Mouse (Mus musculus) neural tube, embryonic 14.5 days (tissue): Measurements from ENCODE around the gene Aox3. TPM values are rescaled to one million over a fixed set of nuclear protein-coding genes. Genes with fewer than 3 reads are reported as not detected.

Experiments
- ATAC-seq: fragments of 200-750 bp; cut with Nextera tagmentation; 2 replicates; pipeline ENCODE4 v1.8.0; 2017; ENCODE audit warnings: low read depth, mild to moderate bottlenecking, moderate TSS enrichment, moderate library complexity
- H3K27ac ChIP-seq: fragments of 300-500 bp; sonication (generic); 2 replicates; pipeline ENCODE4 v1.5.1; 2014; ENCODE audit warnings: low read depth, mild to moderate bottlenecking, control low read depth, low read length, moderate library complexity, mixed read lengths
- H3K27me3 ChIP-seq: fragments of 300-500 bp; sonication (generic); 2 replicates; pipeline ENCODE4 v1.6.1; 2014; ENCODE audit warnings: low read length; ENCODE audit not compliant: control insufficient read depth, insufficient read depth
- H3K36me3 ChIP-seq: fragments of 300-500 bp; sonication (generic); 2 replicates; pipeline ENCODE4 v1.6.1; 2014; ENCODE audit warnings: low read length, mixed read lengths; ENCODE audit not compliant: control insufficient read depth, insufficient read depth
- H3K4me1 ChIP-seq: fragments of 300-500 bp; sonication (generic); 2 replicates; pipeline ENCODE4 v1.6.1; 2014; ENCODE audit warnings: low read length; ENCODE audit not compliant: control insufficient read depth, insufficient read depth
- H3K4me2 ChIP-seq: fragments of 300-500 bp; sonication (generic); 2 replicates; pipeline ENCODE4 v1.6.1; 2014; ENCODE audit warnings: mild to moderate bottlenecking, low read depth, low read length, control low read depth
- H3K4me3 ChIP-seq: fragments of 300-500 bp; sonication (generic); 2 replicates; pipeline ENCODE4 v1.5.1; 2014; ENCODE audit warnings: low read depth, low read length, control low read depth, mixed read lengths
- H3K9ac ChIP-seq: fragments of 300-500 bp; sonication (generic); replicated peaks from 2 replicates; pipeline ENCODE4 v1.6.1; 2014; ENCODE audit warnings: low read depth, mild to moderate bottlenecking, control low read depth, low read length, mixed read lengths
- H3K9me3 ChIP-seq: fragments of 300-500 bp; sonication (generic); 2 replicates; pipeline ENCODE4 v1.6.1; 2016; ENCODE audit warnings: low read length; ENCODE audit not compliant: control insufficient read depth
- WGBS: fragments of 180-500 bp; shearing (Covaris S2); extraction: QIAGEN DNeasy Blood & Tissue Kit; methylation state at CpG from one replicate; pipeline ENCODE4 v1.1.7; 2014; 5-methylcytosine and 5-hydroxymethylcytosine counted together
- polyA plus RNA-seq: library from polyadenylated mRNA; unstranded; fragments of >200 nt; fragmentation: Nextera tagmentation; extraction: Ambion mirVana; gene quantifications from 2 replicates; pipeline ENCODE4 v1.2.1, GENCODE M21; 2014

Aox3 gene
- polyA plus RNA-seq, 1 experiment from 2014 or later = 0.13 TPM

DNA sequence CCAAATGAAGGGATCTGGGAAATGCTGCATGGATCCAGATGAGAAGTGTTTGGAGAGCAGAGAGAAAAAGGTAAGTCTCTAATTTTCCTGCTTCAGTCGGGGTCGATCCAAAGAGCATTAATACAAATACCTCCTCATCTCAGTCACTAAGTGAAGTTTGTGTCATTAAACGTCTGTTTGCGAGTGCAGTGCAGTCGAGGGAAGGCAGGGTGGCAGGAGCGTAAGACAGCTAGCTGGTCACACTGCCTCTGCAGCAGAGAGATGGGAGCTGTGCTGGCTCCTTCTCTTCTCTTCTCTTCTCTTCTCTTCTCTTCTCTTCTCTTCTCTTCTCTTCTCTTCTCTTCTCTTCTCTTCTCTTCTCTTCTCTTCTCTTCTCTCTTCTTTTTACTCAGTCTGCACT lies 115.2 kb downstream of the Aox3 start:
- no peaks in the 10 kb centered on the region for H3K9me3 ChIP-seq
- no peak overlapping the region for H3K27ac ChIP-seq
- WGBS = 82% methylated on average over 6 of the region's 6 CpGs
- H3K4me1 ChIP-seq = no peaks in the 10 kb centered on the region
- no peak for ATAC-seq
- no peaks in the 10 kb centered on the region for H3K36me3 ChIP-seq
- no peak overlapping the region for H3K4me3 ChIP-seq
- no peaks in the 10 kb centered on the region for H3K27me3 ChIP-seq
- H3K4me2 ChIP-seq = no peak overlapping the region
- H3K9ac ChIP-seq = no peak overlapping the region

DNA sequence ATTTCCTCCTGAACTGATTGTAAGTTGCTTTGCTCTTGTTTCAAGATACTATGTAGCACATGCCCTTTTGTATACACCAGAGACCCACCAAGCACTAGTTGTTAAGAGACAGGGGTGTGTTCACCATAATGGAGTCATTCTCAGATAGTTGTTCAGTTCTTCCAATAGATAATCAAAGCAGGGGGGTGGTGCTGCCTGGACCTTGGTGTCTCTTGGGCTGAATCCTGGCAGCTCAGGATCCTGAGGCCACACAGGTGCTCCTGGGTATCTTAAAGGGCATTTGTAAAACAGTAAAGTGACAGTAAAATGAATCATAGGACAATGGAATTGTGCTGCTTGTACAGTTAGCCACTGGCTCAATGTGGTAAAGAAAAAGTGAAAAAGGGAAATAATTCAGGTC lies 116.0 kb downstream of the Aox3 start:
- H3K4me2 ChIP-seq = no peak overlapping the region
- H3K9me3 ChIP-seq = no peaks in the 10 kb centered on the region
- H3K4me3 ChIP-seq = no peak overlapping the region
- H3K4me1 ChIP-seq = no peaks in the 10 kb centered on the region
- H3K27ac ChIP-seq = no peak overlapping the region
- H3K27me3 ChIP-seq = no peaks in the 10 kb centered on the region
- no peak overlapping the region for H3K9ac ChIP-seq
- H3K36me3 ChIP-seq = no peaks in the 10 kb centered on the region
- ATAC-seq = no peak

DNA sequence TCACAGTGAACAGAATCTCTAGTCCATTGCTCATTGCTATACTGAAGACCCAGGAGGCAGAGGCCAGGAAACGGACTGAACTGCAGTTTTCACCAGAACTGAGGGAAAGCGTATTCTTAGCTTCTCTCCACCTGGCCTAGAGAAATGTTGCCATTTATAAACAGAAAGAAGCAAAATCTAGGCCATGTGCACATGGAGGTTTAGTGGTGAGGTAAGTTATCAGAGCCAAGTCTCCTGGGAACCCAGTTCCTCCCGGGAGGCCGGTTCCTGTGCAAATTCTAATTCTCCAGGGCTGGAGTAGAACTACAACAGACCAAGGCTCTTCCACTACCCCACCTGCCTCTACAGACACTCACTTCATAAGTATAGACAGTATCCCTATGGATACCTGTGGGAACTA lies 116.8 kb downstream of the Aox3 start:
- H3K4me2 ChIP-seq = no peak overlapping the region
- no peak overlapping the region for H3K27ac ChIP-seq
- no peak overlapping the region for H3K4me3 ChIP-seq
- WGBS = 96% methylated on average over 4 of the region's 4 CpGs
- H3K9me3 ChIP-seq = no peaks in the 10 kb centered on the region
- H3K27me3 ChIP-seq = no peaks in the 10 kb centered on the region
- no peak for ATAC-seq
- H3K4me1 ChIP-seq = no peaks in the 10 kb centered on the region
- no peak overlapping the region for H3K9ac ChIP-seq
- no peaks in the 10 kb centered on the region for H3K36me3 ChIP-seq

DNA sequence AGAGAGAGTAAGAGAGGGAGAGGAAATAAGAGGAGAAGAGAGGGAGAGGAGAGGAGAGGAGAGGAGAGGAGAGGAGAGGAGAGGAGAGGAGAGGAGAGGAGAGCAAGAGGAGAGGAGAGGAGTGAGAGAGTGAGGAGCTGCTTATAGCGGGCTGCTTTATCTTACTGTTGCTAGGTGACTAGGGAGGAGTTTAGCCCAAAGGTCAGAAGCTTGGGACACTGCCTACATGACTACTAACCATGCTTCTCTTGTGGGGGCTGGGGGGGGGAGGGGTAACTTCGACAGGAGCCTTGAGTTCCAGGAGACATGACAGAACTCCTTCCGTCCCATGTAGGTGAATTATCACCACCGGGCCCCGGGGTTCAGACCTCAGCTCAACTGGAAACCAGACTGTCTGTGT lies 117.6 kb downstream of the Aox3 start:
- Histone ChIP-seq H3K9ac (no peak overlapping the region), H3K4me3 (no peak overlapping the region), H3K36me3 (no peaks in the 10 kb centered on the region), H3K4me1 (no peaks in the 10 kb centered on the region), H3K27ac (no peak overlapping the region), H3K27me3 (no peaks in the 10 kb centered on the region), H3K4me2 (no peak overlapping the region), H3K9me3 (no peaks in the 10 kb centered on the region)
- WGBS = 60% methylated on average over 5 of the region's 5 CpGs
- no peak for ATAC-seq

DNA sequence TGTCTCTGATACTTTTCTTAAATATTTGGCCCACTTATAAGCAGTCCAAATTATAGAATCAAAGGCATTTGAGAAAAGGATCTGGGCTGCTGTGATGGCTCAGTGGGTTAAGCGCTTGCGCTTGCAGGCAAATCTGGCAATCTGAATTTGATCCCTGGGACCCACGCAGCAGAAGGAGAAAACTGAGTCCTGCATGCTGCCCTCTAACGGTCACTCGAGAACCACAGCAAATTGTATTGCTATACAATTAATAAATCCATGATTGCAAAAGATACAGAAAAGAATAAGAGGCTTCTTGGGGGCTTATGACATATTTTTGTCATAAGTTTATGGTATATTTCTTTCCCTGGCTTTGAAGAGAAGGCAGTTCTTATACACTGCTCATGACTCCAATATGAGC lies 122.5 kb downstream of the Aox3 start:
- no peaks in the 10 kb centered on the region for H3K27me3 ChIP-seq
- no peak overlapping the region for H3K4me2 ChIP-seq
- no peak overlapping the region for H3K27ac ChIP-seq
- WGBS = 57% methylated on average over 5 of the region's 5 CpGs
- H3K9me3 ChIP-seq = no peaks in the 10 kb centered on the region
- no peak overlapping the region for H3K9ac ChIP-seq
- no peak for ATAC-seq
- no peaks in the 10 kb centered on the region for H3K36me3 ChIP-seq
- H3K4me1 ChIP-seq = no peaks in the 10 kb centered on the region
- H3K4me3 ChIP-seq = no peak overlapping the region

DNA sequence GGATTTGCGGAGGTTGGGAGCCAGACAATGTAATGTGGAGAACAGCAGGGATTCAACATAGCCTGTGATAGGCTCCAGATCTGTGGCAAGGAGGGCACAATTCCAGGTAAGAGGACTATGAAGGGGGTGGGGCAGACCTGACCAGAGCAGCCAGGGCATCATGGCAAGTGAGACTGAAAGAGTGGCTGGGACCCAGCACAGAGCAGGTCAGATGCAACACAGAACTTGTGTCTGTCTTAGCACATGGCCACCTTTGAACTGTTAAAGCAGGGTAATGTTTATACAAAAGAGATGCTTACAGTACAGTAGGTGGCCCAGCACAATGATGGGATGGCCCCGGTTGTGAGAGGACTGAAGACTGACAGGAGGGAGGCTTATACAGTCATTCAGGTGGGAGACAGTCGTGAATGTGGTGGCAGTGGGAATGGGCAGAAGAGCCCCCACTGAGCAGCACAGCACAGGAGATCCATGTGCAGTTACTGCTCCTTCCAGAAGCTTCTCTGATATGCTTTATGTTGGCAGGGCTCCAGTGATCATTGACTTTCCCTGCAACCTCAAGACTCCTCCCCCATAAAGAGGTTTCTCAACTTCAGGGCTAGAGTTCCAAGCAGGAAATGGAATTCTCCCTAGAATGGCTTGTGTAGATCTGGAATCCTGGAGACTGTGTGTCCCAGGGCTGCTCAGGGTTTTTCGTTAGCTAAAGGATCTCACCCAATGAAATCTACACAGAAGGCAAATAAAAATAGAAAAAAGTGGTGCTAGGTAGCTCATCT lies 124.8 kb downstream of the Aox3 start:
- H3K9ac ChIP-seq = no peak overlapping the region
- no peak for ATAC-seq
- no peaks in the 10 kb centered on the region for H3K9me3 ChIP-seq
- no peaks in the 10 kb centered on the region for H3K4me1 ChIP-seq
- H3K36me3 ChIP-seq = no peaks in the 10 kb centered on the region
- no peak overlapping the region for H3K27ac ChIP-seq
- no peak overlapping the region for H3K4me3 ChIP-seq
- 79% methylated on average over 4 of the region's 4 CpGs for WGBS
- no peak overlapping the region for H3K4me2 ChIP-seq
- no peaks in the 10 kb centered on the region for H3K27me3 ChIP-seq

DNA sequence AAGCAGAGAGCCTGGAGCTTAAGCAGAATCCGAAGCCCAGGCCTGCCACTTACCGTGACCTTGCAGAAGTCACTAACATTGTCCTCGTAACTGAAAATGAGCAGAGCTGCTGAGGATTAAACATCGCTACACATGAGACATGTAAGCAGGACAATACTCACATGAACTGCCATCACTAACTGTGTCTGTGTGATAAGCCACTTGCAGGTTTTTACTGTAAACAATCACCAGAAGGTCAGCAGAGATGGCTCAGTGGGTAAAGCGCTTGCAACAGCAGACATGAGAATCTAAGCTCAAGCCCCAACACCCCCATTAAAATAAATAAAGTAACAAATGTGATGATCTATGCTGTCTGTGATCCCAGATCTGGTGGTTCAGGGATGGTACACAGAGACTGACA lies 125.5 kb downstream of the Aox3 start:
- Histone ChIP-seq H3K27me3 (no peaks in the 10 kb centered on the region), H3K9ac (no peak overlapping the region)
- WGBS = 95% methylated on average over 5 of the region's 5 CpGs

DNA sequence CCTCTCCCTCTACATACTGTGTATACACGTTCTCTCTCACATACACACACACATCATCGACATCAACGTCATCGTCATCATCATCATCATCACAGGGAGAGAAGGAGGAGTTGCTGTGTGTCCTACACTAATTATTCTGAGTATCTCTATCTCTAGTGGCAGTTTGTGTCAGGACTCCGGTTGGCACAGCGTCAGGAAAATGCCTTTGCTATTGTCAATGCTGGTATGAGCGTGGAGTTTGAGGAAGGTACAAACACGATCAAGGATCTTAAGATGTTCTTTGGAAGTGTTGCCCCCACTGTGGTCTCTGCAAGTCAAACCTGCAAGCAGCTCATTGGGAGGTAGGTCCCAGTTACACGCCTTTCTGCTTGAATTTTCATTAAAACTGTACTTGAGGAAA lies 126.0 kb downstream of the Aox3 start:
- H3K9me3 ChIP-seq = no peaks in the 10 kb centered on the region
- WGBS = 96% methylated on average over 9 of the region's 9 CpGs
- no peak overlapping the region for H3K27ac ChIP-seq
- H3K36me3 ChIP-seq = no peaks in the 10 kb centered on the region
- no peaks in the 10 kb centered on the region for H3K27me3 ChIP-seq
- H3K4me1 ChIP-seq = no peaks in the 10 kb centered on the region
- ATAC-seq = no peak
- no peak overlapping the region for H3K4me2 ChIP-seq
- no peak overlapping the region for H3K9ac ChIP-seq
- H3K4me3 ChIP-seq = no peak overlapping the region

More for the DNA sequence above, 125.5 kb downstream of the Aox3 start:
- Histone ChIP-seq H3K9me3 (no peaks in the 10 kb centered on the region), H3K27ac (no peak overlapping the region), H3K4me3 (no peak overlapping the region), H3K4me1 (no peaks in the 10 kb centered on the region), H3K4me2 (no peak overlapping the region), H3K36me3 (no peaks in the 10 kb centered on the region)
- ATAC-seq = no peak

DNA sequence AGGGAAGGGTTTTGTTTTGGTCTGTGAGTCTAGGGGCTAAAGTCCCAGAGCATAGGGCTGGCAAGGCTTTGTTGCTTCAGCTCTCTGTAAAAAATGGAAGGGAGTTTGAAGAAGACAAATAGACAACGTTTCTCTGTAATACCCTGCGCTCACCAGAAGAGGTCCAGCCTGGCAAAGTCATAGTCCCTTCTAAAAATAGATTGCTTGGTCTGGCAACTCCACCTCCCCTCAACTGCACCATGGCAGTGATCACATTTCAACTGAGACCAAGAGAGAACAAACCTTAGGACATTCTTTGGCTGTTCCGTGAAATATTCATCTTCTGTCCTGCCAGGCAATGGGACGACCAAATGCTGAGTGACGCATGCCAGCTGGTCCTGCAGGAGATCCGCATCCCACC lies 127.4 kb downstream of the Aox3 start:
- H3K36me3 ChIP-seq = no peaks in the 10 kb centered on the region
- H3K4me3 ChIP-seq = no peak overlapping the region
- no peak overlapping the region for H3K9ac ChIP-seq
- no peak for ATAC-seq
- no peaks in the 10 kb centered on the region for H3K9me3 ChIP-seq
- no peaks in the 10 kb centered on the region for H3K4me1 ChIP-seq
- no peak overlapping the region for H3K4me2 ChIP-seq
- H3K27me3 ChIP-seq = no peaks in the 10 kb centered on the region
- H3K27ac ChIP-seq = no peak overlapping the region
- WGBS = 81% methylated on average over 6 of the region's 6 CpGs
